Mouse (Mus musculus) heart, embryonic 14.5 days (tissue): ENCODE measurements at regions not wholly inside any gene's neighbourhood (a gene's known extent, or its start where the extent isn't known, plus 50 kb on each side); places are given as distances from the start of the nearest gene placed in this dataset.

Experiments
- ATAC-seq: fragments of 200-750 bp; cut with Nextera tagmentation; 2 replicates; pipeline ENCODE4 v1.8.0; 2017; ENCODE audit warnings: low read depth, moderate TSS enrichment; ENCODE audit not compliant: insufficient number of reproducible peaks, insufficient read depth, low FRiP score
- H3K27ac ChIP-seq, 2 experiments: fragments of 200-500 bp in 1 of 2; fragments of 300-500 bp in 1 of 2; sonication (generic) in 1 of 2; replicated peaks in 1 of 2; 2 replicates each; pipeline ENCODE4 v1.5.1; 2012 to 2014; ENCODE audit warnings: low read depth in 2 of 2, low read length in 2 of 2, control low read depth in 1 of 2, mild to moderate bottlenecking in 1 of 2, mixed read lengths in 1 of 2; ENCODE audit not compliant: control insufficient read depth in 1 of 2, insufficient read depth in 1 of 2
- H3K27me3 ChIP-seq: fragments of 300-500 bp; sonication (generic); 2 replicates; pipeline ENCODE4 v1.6.1; 2014; ENCODE audit warnings: mild to moderate bottlenecking, low read length, control low read depth; ENCODE audit not compliant: control insufficient read depth, insufficient read depth
- H3K36me3 ChIP-seq: fragments of 300-500 bp; sonication (generic); 2 replicates; pipeline ENCODE4 v1.6.1; 2014; ENCODE audit warnings: mild to moderate bottlenecking, control low read depth, low read length, mixed read lengths; ENCODE audit not compliant: control insufficient read depth, insufficient read depth
- H3K4me1 ChIP-seq, 2 experiments: fragments of 200-500 bp in 1 of 2; fragments of 300-500 bp in 1 of 2; sonication (generic) in 1 of 2; 2 replicates each; pipeline ENCODE4 v1.6.1; 2012 to 2014; ENCODE audit warnings: low read length in 2 of 2, control low read depth in 1 of 2, mixed read lengths in 1 of 2; ENCODE audit not compliant: control insufficient read depth in 2 of 2, insufficient read depth in 2 of 2
- H3K4me2 ChIP-seq: fragments of 300-500 bp; sonication (generic); 2 replicates; pipeline ENCODE4 v1.6.1; 2014; ENCODE audit warnings: mild to moderate bottlenecking, low read length
- H3K4me3 ChIP-seq, 2 experiments: fragments of 200-500 bp in 1 of 2; fragments of 300-500 bp in 1 of 2; sonication (generic) in 1 of 2; 2 replicates each; pipeline ENCODE4 v1.5.1; 2012 to 2014; ENCODE audit warnings: low read length in 2 of 2, mild to moderate bottlenecking in 2 of 2, control low read depth in 1 of 2, low read depth in 1 of 2, moderate library complexity in 1 of 2; ENCODE audit not compliant: control insufficient read depth in 1 of 2, insufficient read depth in 1 of 2
- H3K9ac ChIP-seq: fragments of 300-500 bp; sonication (generic); 2 replicates; pipeline ENCODE4 v1.6.1; 2014; ENCODE audit warnings: mild to moderate bottlenecking, low read length
- H3K9me3 ChIP-seq: fragments of 300-500 bp; sonication (generic); 2 replicates; pipeline ENCODE4 v1.6.1; 2016; ENCODE audit warnings: low read length, control low read depth; ENCODE audit not compliant: control insufficient read depth
- WGBS: fragments of 180-500 bp; shearing (Covaris S2); extraction: QIAGEN DNeasy Blood & Tissue Kit; methylation state at CpG from one replicate; pipeline ENCODE4 v1.1.7; 2014; 5-methylcytosine and 5-hydroxymethylcytosine counted together

GRCm38 (mm10) chr7:125263756-125264155, 180.7 kb upstream of the Kdm8 start:
- H3K9me3 ChIP-seq = no peaks in the 10 kb centered on the region
- 57% methylated on average over 2 of the region's 2 CpGs for WGBS
- no peak overlapping the region for H3K9ac ChIP-seq
- H3K27ac ChIP-seq = no peak overlapping the region
- H3K4me1 ChIP-seq = no peaks in the 10 kb centered on the region
- no peak for ATAC-seq
- H3K36me3 ChIP-seq = no peaks in the 10 kb centered on the region
- no peak overlapping the region for H3K4me3 ChIP-seq
- no peak overlapping the region for H3K4me2 ChIP-seq
- H3K27me3 ChIP-seq = no peaks in the 10 kb centered on the region

- no peaks in the 10 kb centered on the region for H3K36me3 ChIP-seq
- no peak overlapping the region for H3K4me2 ChIP-seq
- H3K9ac ChIP-seq = no peak overlapping the region
- no peaks in the 10 kb centered on the region for H3K4me1 ChIP-seq
- H3K4me3 ChIP-seq = no peak overlapping the region
- no peaks in the 10 kb centered on the region for H3K27me3 ChIP-seq
- ATAC-seq = no peak
- H3K9me3 ChIP-seq = no peaks in the 10 kb centered on the region
- no peak overlapping the region for H3K27ac ChIP-seq
- 41% methylated on average over 3 of the region's 3 CpGs for WGBS
These were observed 173.8 kb upstream of the Kdm8 start for GRCm38 (mm10) chr7:125270711-125271110.

GRCm38 (mm10) chr7:125271356-125271755, 173.1 kb upstream of the Kdm8 start:
- Histone ChIP-seq H3K27me3 (no peaks in the 10 kb centered on the region), H3K4me2 (no peak overlapping the region), H3K27ac (no peak overlapping the region), H3K9me3 (no peaks in the 10 kb centered on the region), H3K4me1 (no peaks in the 10 kb centered on the region), H3K36me3 (no peaks in the 10 kb centered on the region), H3K4me3 (no peak overlapping the region), H3K9ac (no peak overlapping the region)
- 82% methylated on average over 4 of the region's 4 CpGs for WGBS
- no peak for ATAC-seq

- Histone ChIP-seq H3K27me3 (no peaks in the 10 kb centered on the region), H3K9ac (no peak overlapping the region), H3K4me3 (no peak overlapping the region), H3K4me1 (no peaks in the 10 kb centered on the region), H3K9me3 (no peaks in the 10 kb centered on the region), H3K4me2 (no peak overlapping the region), H3K27ac (no peak overlapping the region), H3K36me3 (no peaks in the 10 kb centered on the region)
- WGBS = 72% methylated on average over 3 of the region's 3 CpGs
- ATAC-seq = no peak
These were observed 163.1 kb upstream of the Kdm8 start for GRCm38 (mm10) chr7:125281371-125281770.

GRCm38 (mm10) chr7:125295226-125295625, 149.2 kb upstream of the Kdm8 start:
- Histone ChIP-seq H3K4me2 (no peak overlapping the region), H3K4me1 (no peaks in the 10 kb centered on the region), H3K9ac (no peak overlapping the region), H3K36me3 (no peaks in the 10 kb centered on the region), H3K27me3 (no peaks in the 10 kb centered on the region), H3K9me3 (no peaks in the 10 kb centered on the region), H3K4me3 (no peak overlapping the region), H3K27ac (no peak overlapping the region)
- ATAC-seq = no peak
- WGBS = 61% methylated on average over 2 of the region's 2 CpGs

- WGBS = 77% methylated on average over 3 of the region's 3 CpGs
- ATAC-seq = no peak
- no peaks in the 10 kb centered on the region for H3K36me3 ChIP-seq
- H3K9ac ChIP-seq = no peak overlapping the region
- no peak overlapping the region for H3K4me3 ChIP-seq
- H3K27me3 ChIP-seq = no peaks in the 10 kb centered on the region
- no peaks in the 10 kb centered on the region for H3K9me3 ChIP-seq
- H3K4me1 ChIP-seq = no peaks in the 10 kb centered on the region
- H3K4me2 ChIP-seq = no peak overlapping the region
- no peak overlapping the region for H3K27ac ChIP-seq
These were observed 136.0 kb upstream of the Kdm8 start for GRCm38 (mm10) chr7:125308433-125308832.

- no peak for ATAC-seq
- no peaks in the 10 kb centered on the region for H3K4me1 ChIP-seq
- H3K4me2 ChIP-seq = no peak overlapping the region
- no peak overlapping the region for H3K4me3 ChIP-seq
- WGBS = 82% methylated on average over 4 of the region's 4 CpGs
- H3K27ac ChIP-seq = no peak overlapping the region
- H3K9me3 ChIP-seq = no peaks in the 10 kb centered on the region
- no peaks in the 10 kb centered on the region for H3K27me3 ChIP-seq
- no peaks in the 10 kb centered on the region for H3K36me3 ChIP-seq
- H3K9ac ChIP-seq = no peak overlapping the region
These were observed 133.5 kb upstream of the Kdm8 start for GRCm38 (mm10) chr7:125310971-125311370.

GRCm38 (mm10) chr7:125313604-125314003, 130.9 kb upstream of the Kdm8 start:
- WGBS = 81% methylated on average over 3 of the region's 3 CpGs
- ATAC-seq = no peak
- no peaks in the 10 kb centered on the region for H3K4me1 ChIP-seq

More at GRCm38 (mm10) chr7:125313604-125314003, 130.9 kb upstream of the Kdm8 start:
- H3K4me2 ChIP-seq = no peak overlapping the region
- no peak overlapping the region for H3K4me3 ChIP-seq
- no peaks in the 10 kb centered on the region for H3K27me3 ChIP-seq
- H3K36me3 ChIP-seq = no peaks in the 10 kb centered on the region
- no peaks in the 10 kb centered on the region for H3K9me3 ChIP-seq
- no peak overlapping the region for H3K9ac ChIP-seq
- no peak overlapping the region for H3K27ac ChIP-seq
